In genomic region chr19:53943802-53944785, GRCm38 (mm10) we compare ENCODE assay signal across 8 mouse cellular contexts. TPM values are rescaled to one million over a fixed set of nuclear protein-coding genes. Genes with fewer than 3 reads are reported as not detected.
DNase-seq lines count a peak whose midpoint lies in the region; ATAC-seq and TF ChIP-seq lines count a peak whose summit lies in the region.

TSS of gene Shoc2 (plus strand) at chr19:53944306.
TSS of gene Bbip1 (minus strand) at chr19:53944627.

- TF ChIP-seq POLR2A in olfactory bulb, adult 2 months (IDR thresholded peaks at IDR 0.05; ENCODE audit: insufficient read depth, low read depth, low read length): peak; percentile 75
- TF ChIP-seq POLR2A in thymus, adult 2 months (IDR thresholded peaks at IDR 0.05; ENCODE audit: control insufficient read depth, extremely low read depth, insufficient read depth, low read length, poor library complexity): peak; percentile 54

- TF ChIP-seq CTCF in G1E (IDR thresholded peaks at IDR 0.05; ENCODE audit: low read depth, low read length): no peak
- peak; percentile 21; the same call in 1 of the 2 replicates for TF ChIP-seq CTCF in layer of hippocampus, adult 2 months (conservative IDR thresholded peaks at IDR 0.05)
- peak; percentile 9; the same call in 1 of the 2 replicates for TF ChIP-seq CTCF in lung, embryonic 14.5 days (IDR thresholded peaks at IDR 0.05; ENCODE audit: low read depth)
- TF ChIP-seq CTCF in olfactory bulb, adult 2 months (IDR thresholded peaks at IDR 0.05; ENCODE audit: insufficient read depth, low read depth, low read length): no peak
- TF ChIP-seq CTCF in thymus, adult 2 months (IDR thresholded peaks at IDR 0.05; ENCODE audit: borderline replicate concordance, control insufficient read depth, extremely low read depth, insufficient read depth, low read length, poor library complexity): 0 out of 2 replicates have a peak, but pooled peaks have one; percentile 17

- H3K4me1 ChIP-seq in G1E (ENCODE audit: insufficient read depth, low read depth, low read length): peaks cover 44% of the 10 kb centered on the region
- H3K4me1 ChIP-seq in forebrain, embryonic 16.5 days (replicated peaks; ENCODE audit: control insufficient read depth, insufficient read depth, low read length): peaks cover 11% of the 10 kb centered on the region
- peaks cover 10% of the 10 kb centered on the region; the same call in 1 of the 2 replicates for H3K4me1 ChIP-seq in lung, embryonic 14.5 days (ENCODE audit: insufficient read depth)
- H3K4me1 ChIP-seq in olfactory bulb, adult 2 months (ENCODE audit: control insufficient read depth, insufficient read depth, low read length): no peaks in the 10 kb centered on the region
- no peaks in the 10 kb centered on the region; the same call in 1 of the 2 replicates for H3K4me1 ChIP-seq in thymus, adult 2 months (replicated peaks; ENCODE audit: control insufficient read depth, insufficient read depth, low read length)

- intact Hi-C loops in heart, postnatal 36 days (cut with DNase I): loop anchor here (2.0 to 10.0 kb wide), 4 partner anchors 41 to 632 kb away; partner anchors contain the start of genes Mxi1 and Smndc1

- peak within 1 kb of the TSS; percentile 88 for H3K9ac ChIP-seq in forebrain, embryonic 16.5 days (replicated peaks; ENCODE audit: low read depth, low read length)
- H3K9ac ChIP-seq in lung, embryonic 14.5 days: peak within 1 kb of the TSS; percentile 95

- H3K9me3 ChIP-seq in G1E (replicated peaks): no peaks in the 10 kb centered on the region
- H3K9me3 ChIP-seq in forebrain, embryonic 16.5 days (ENCODE audit: control insufficient read depth, low read length): no peaks in the 10 kb centered on the region
- H3K9me3 ChIP-seq in lung, embryonic 14.5 days (ENCODE audit: low read depth, low read length): no peaks in the 10 kb centered on the region

- peak within 1 kb of the TSS; percentile 82 for H3K4me2 ChIP-seq in forebrain, embryonic 16.5 days (ENCODE audit: low read length)
- H3K4me2 ChIP-seq in lung, embryonic 14.5 days: peak within 1 kb of the TSS; percentile 75

- peak; percentile 90 for ATAC-seq in G1E (ENCODE audit: extremely low read depth, insufficient number of reproducible peaks, low FRiP score, poor library complexity, severe bottlenecking)
- peak; percentile 94 for ATAC-seq in forebrain, embryonic 16.5 days
- peak; percentile 95 for ATAC-seq in lung, embryonic 14.5 days (ENCODE audit: insufficient read depth)

- DNase-seq in G1E (ENCODE audit: low spot score): peak; percentile 88
- peak; percentile 98 to 100 for DNase-seq in cerebellum, adult 18-20 months
- peak; percentile 96 to 98 for DNase-seq in heart, postnatal 36 days
- DNase-seq in layer of hippocampus, adult 2 months (ENCODE audit: low spot score in 2 of 2): peak; percentile 97 to 99
- DNase-seq in lung, embryonic 14.5 days: peak; percentile 99
- peak; percentile 98 for DNase-seq in thymus, adult 2 months

- WGBS in forebrain, embryonic 16.5 days: under 1% methylated on average over 56 of the region's 62 CpGs
- WGBS in lung, embryonic 14.5 days: under 1% methylated on average over 61 of the region's 62 CpGs
- WGBS in olfactory bulb, adult 2 months: under 1% methylated on average over 62 of the region's 62 CpGs
- under 1% methylated on average over 62 of the region's 62 CpGs for WGBS in thymus, adult 2 months

- H3K36me3 ChIP-seq in G1E (replicated peaks): peaks cover 27% of the 10 kb centered on the region
- H3K36me3 ChIP-seq in forebrain, embryonic 16.5 days (ENCODE audit: control insufficient read depth, insufficient read depth): 0 out of 2 replicates have a peak, but pooled peaks cover 4% of the 10 kb centered on the region
- H3K36me3 ChIP-seq in lung, embryonic 14.5 days (ENCODE audit: insufficient read depth): no peaks in the 10 kb centered on the region
- H3K36me3 ChIP-seq in thymus, adult 2 months (ENCODE audit: control insufficient read depth, insufficient read depth, low read length): no peaks in the 10 kb centered on the region

- peak within 1 kb of the TSS; percentile 84 for H3K4me3 ChIP-seq in G1E (ENCODE audit: low read depth, low read length)
- peak within 1 kb of the TSS; percentile 97 for H3K4me3 ChIP-seq in forebrain, embryonic 16.5 days (replicated peaks; ENCODE audit: low read length)
- peak within 1 kb of the TSS; percentile 76 for H3K4me3 ChIP-seq in layer of hippocampus, adult 2 months
- H3K4me3 ChIP-seq in lung, embryonic 14.5 days (ENCODE audit: low read depth, low read length): peak within 1 kb of the TSS; percentile 88
- H3K4me3 ChIP-seq in olfactory bulb, adult 2 months (ENCODE audit: insufficient read depth, low read depth, low read length): peak within 1 kb of the TSS; percentile 74
- H3K4me3 ChIP-seq in thymus, adult 2 months (ENCODE audit: control insufficient read depth, insufficient read depth, low read length): peak within 1 kb of the TSS; percentile 86

- H3K27ac ChIP-seq in forebrain, embryonic 16.5 days (ENCODE audit: low read length): peak within 1 kb of the TSS; percentile 99
- peak within 1 kb of the TSS; percentile 99 for H3K27ac ChIP-seq in layer of hippocampus, adult 2 months
- H3K27ac ChIP-seq in lung, embryonic 14.5 days (ENCODE audit: low read depth): peak within 1 kb of the TSS; percentile 99
- peak within 1 kb of the TSS; percentile 93 for H3K27ac ChIP-seq in olfactory bulb, adult 2 months (ENCODE audit: insufficient read depth, low read depth, low read length)
- peak within 1 kb of the TSS; percentile 89 for H3K27ac ChIP-seq in thymus, adult 2 months (ENCODE audit: control insufficient read depth, insufficient read depth, low read length)

- H3K27me3 ChIP-seq in G1E (ENCODE audit: insufficient read depth, low read length): no peaks in the 10 kb centered on the region
- no peaks in the 10 kb centered on the region for H3K27me3 ChIP-seq in forebrain, embryonic 16.5 days (replicated peaks; ENCODE audit: control insufficient read depth, insufficient read depth, low read length)
- no peaks in the 10 kb centered on the region for H3K27me3 ChIP-seq in lung, embryonic 14.5 days (ENCODE audit: insufficient read depth, low read length)
- H3K27me3 ChIP-seq in thymus, adult 2 months (ENCODE audit: control insufficient read depth, insufficient read depth, low read length): no peaks in the 10 kb centered on the region

RNA-seq across cellular contexts. Expression of gene Shoc2, which starts in this region (rescaled TPM):
- 127 and 130 TPM in 2 replicates for total RNA-seq in G1E (2014; fragmentation: Nextera tagmentation)
- total RNA-seq in G1E (2017): 123 and 124 TPM in 2 replicates
- 3.2 and 4.3 TPM in 2 replicates for polyA plus RNA-seq in G1E (2012)
- 58.8 and 65.1 TPM in 2 replicates for polyA plus RNA-seq in forebrain, embryonic 16.5 days (2015; fragmentation: Nextera tagmentation; extraction: Ambion mirVana)
- total RNA-seq in heart, postnatal 36 days (2021): 10 to 100 TPM; 28.6 to 29.1 TPM
- 10 to 100 TPM; 50.1 to 50.3 TPM for total RNA-seq in layer of hippocampus, adult 2 months (2021)
- polyA plus RNA-seq in lung, embryonic 14.5 days (2014; fragmentation: Nextera tagmentation; extraction: Ambion mirVana): 53.3 and 54.8 TPM in 2 replicates
- polyA plus RNA-seq in olfactory bulb, adult 2 months (2012; ENCODE audit: insufficient read depth, insufficient read length, low replicate concordance, missing spikeins): not detected in 2 replicates
- polyA plus RNA-seq in thymus, adult 2 months (2012; rRNA removed): 14.9 and 18.6 TPM in 2 replicates

RNA-seq across cellular contexts. Expression of gene Bbip1, which starts in this region (rescaled TPM):
- total RNA-seq in G1E (2014; fragmentation: Nextera tagmentation): 56.2 and 69.1 TPM in 2 replicates
- total RNA-seq in G1E (2017): 65.2 and 75.7 TPM in 2 replicates
- 4.5 and 5.7 TPM in 2 replicates for polyA plus RNA-seq in G1E (2012)
- polyA plus RNA-seq in forebrain, embryonic 16.5 days (2015; fragmentation: Nextera tagmentation; extraction: Ambion mirVana): 148 and 151 TPM in 2 replicates
- total RNA-seq in heart, postnatal 36 days (2021): 10 to 100 TPM; 34.9 to 36.2 TPM
- total RNA-seq in layer of hippocampus, adult 2 months (2021): 10 to 100 TPM; 52.6 to 52.7 TPM
- polyA plus RNA-seq in lung, embryonic 14.5 days (2014; fragmentation: Nextera tagmentation; extraction: Ambion mirVana): 69.3 and 69.8 TPM in 2 replicates
- not detected in 2 replicates for polyA plus RNA-seq in olfactory bulb, adult 2 months (2012; ENCODE audit: insufficient read depth, insufficient read length, low replicate concordance, missing spikeins)
- polyA plus RNA-seq in thymus, adult 2 months (2012; rRNA removed): 13.0 and 16.3 TPM in 2 replicates

Comparison
In these comparisons a context has a peak if more than half of its experiments do, and no peak if none do; other contexts are left out.
1. Peak in every context shown above with its lines: DNase-seq, ATAC-seq, H3K4me3 ChIP-seq and H3K27ac ChIP-seq.
2. CTCF ChIP-seq: peak in layer of hippocampus, adult 2 months (single experiment), lung, embryonic 14.5 days (single experiment) and thymus, adult 2 months (single experiment); none in G1E (single experiment) and olfactory bulb, adult 2 months (single experiment).